Mouse (Mus musculus) brain, embryonic 14.5 days (tissue): ENCODE measurements around the gene Crybg3.

Experiments used
- CTCF ChIP-seq: fragments of 200-500 bp; IDR thresholded peaks from 2 replicates; pipeline ENCODE4 v1.5.1; 2012; ENCODE audit warnings: inconsistent platforms, mild to moderate bottlenecking, moderate library complexity, borderline replicate concordance; ENCODE audit not compliant: insufficient read depth, insufficient read length; ENCODE audit errors: extremely low read depth
- POLR2A ChIP-seq: fragments of 200-500 bp; IDR thresholded peaks from 2 replicates; pipeline ENCODE4 v1.6.1; 2012; ENCODE audit warnings: mild to moderate bottlenecking, inconsistent platforms, borderline replicate concordance; ENCODE audit not compliant: poor library complexity, insufficient read depth, insufficient read length, severe bottlenecking; ENCODE audit errors: extremely low read depth

DNA sequence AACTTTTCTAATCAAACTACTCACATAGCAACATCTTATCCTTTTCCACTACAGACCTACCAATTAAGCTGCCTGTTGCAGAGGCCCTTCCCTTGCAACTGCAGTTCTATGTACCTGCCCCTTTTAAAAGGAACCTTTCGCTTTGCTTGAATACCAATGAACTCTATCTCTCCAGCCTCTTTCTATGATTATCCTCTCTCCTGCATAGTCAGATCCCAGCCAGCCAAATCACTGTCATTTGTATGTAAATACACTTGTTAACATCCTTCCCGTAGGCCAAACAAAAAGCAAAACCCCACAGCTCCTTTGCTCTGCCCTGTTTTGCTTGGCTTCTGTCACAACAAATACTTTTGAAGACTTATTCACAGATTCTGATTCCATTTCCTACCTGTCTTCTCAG is 43.0 kb upstream of the Crybg3 start:
- TF ChIP-seq CTCF, result no peak
- no peak for TF ChIP-seq POLR2A
